Mouse (Mus musculus) limb, embryonic 15.5 days (tissue): Measurements from ENCODE around the gene Egfem1. TPM values are rescaled to one million over a fixed set of nuclear protein-coding genes. Genes with fewer than 3 reads are reported as not detected.

Experiments used
- ATAC-seq: fragments of 200-750 bp; cut with Nextera tagmentation; 2 replicates; pipeline ENCODE4 v1.8.0; 2017; ENCODE audit warnings: low read depth, moderate TSS enrichment; ENCODE audit not compliant: insufficient number of reproducible peaks, low FRiP score, low TSS enrichment
- H3K27ac ChIP-seq: fragments of 300-500 bp; sonication (generic); 2 replicates; pipeline ENCODE4 v1.5.1; 2015; ENCODE audit warnings: moderate library complexity, mild to moderate bottlenecking, inconsistent platforms
- H3K27me3 ChIP-seq: fragments of 300-500 bp; sonication (generic); 2 replicates; pipeline ENCODE4 v1.6.1; 2015; ENCODE audit warnings: inconsistent platforms
- H3K36me3 ChIP-seq: fragments of 300-500 bp; sonication (generic); 2 replicates; pipeline ENCODE4 v1.6.1; 2015; ENCODE audit warnings: inconsistent platforms
- H3K4me1 ChIP-seq: fragments of 300-500 bp; sonication (generic); 2 replicates; pipeline ENCODE4 v1.6.1; 2015; ENCODE audit warnings: inconsistent platforms
- H3K4me2 ChIP-seq: fragments of 300-500 bp; sonication (generic); 2 replicates; pipeline ENCODE4 v1.6.1; 2015; ENCODE audit warnings: mild to moderate bottlenecking, inconsistent platforms
- H3K4me3 ChIP-seq: fragments of 300-500 bp; sonication (generic); 2 replicates; pipeline ENCODE4 v1.5.1; 2015; ENCODE audit warnings: mild to moderate bottlenecking, inconsistent platforms
- H3K9ac ChIP-seq: fragments of 300-500 bp; sonication (generic); 2 replicates; pipeline ENCODE4 v1.6.1; 2015; ENCODE audit warnings: inconsistent platforms
- H3K9me3 ChIP-seq: fragments of 300-500 bp; sonication (generic); 2 replicates; pipeline ENCODE4 v1.6.1; 2016; ENCODE audit warnings: inconsistent platforms
- WGBS: fragments of 180-500 bp; shearing (Covaris S2); methylation state at CpG from one replicate; pipeline ENCODE4 v1.1.7; 2015; 5-methylcytosine and 5-hydroxymethylcytosine counted together
- polyA plus RNA-seq: library from polyadenylated mRNA; unstranded; fragments of >200 nt; fragmentation: Nextera tagmentation; extraction: Ambion mirVana; gene quantifications from 2 replicates; pipeline ENCODE4 v1.2.1, GENCODE M21; 2015

Egfem1 gene
- polyA plus RNA-seq, 1 experiment from 2014 or later = 6.1 TPM

GRCm38 (mm10) chr3:29539902-29540301 lies 458.1 kb downstream of the Egfem1 start:
- Histone ChIP-seq H3K4me2 (no peak overlapping the region), H3K27ac (no peak overlapping the region), H3K9me3 (no peaks in the 10 kb centered on the region), H3K9ac (no peak overlapping the region), H3K4me3 (no peak overlapping the region), H3K4me1 (no peaks in the 10 kb centered on the region), H3K27me3 (no peaks in the 10 kb centered on the region), H3K36me3 (no peaks in the 10 kb centered on the region)
- no peak for ATAC-seq
- WGBS = 41% methylated on average over 1 of the region's 1 CpGs

GRCm38 (mm10) chr3:29541477-29542079 lies 459.8 kb downstream of the Egfem1 start:
- 29% methylated on average over 1 of the region's 1 CpGs for WGBS
- H3K4me1 ChIP-seq = no peaks in the 10 kb centered on the region
- H3K36me3 ChIP-seq = no peaks in the 10 kb centered on the region
- H3K27me3 ChIP-seq = no peaks in the 10 kb centered on the region
- ATAC-seq = no peak
- no peak overlapping the region for H3K9ac ChIP-seq
- H3K4me3 ChIP-seq = no peak overlapping the region
- H3K27ac ChIP-seq = no peak overlapping the region
- H3K4me2 ChIP-seq = no peak overlapping the region
- no peaks in the 10 kb centered on the region for H3K9me3 ChIP-seq

- Histone ChIP-seq H3K27me3 (no peaks in the 10 kb centered on the region), H3K9me3 (no peaks in the 10 kb centered on the region), H3K36me3 (no peaks in the 10 kb centered on the region), H3K27ac (no peak overlapping the region), H3K4me2 (no peak overlapping the region), H3K9ac (no peak overlapping the region), H3K4me3 (no peak overlapping the region), H3K4me1 (no peaks in the 10 kb centered on the region)
- 45% methylated on average over 1 of the region's 1 CpGs for WGBS
- no peak for ATAC-seq
Measured at GRCm38 (mm10) chr3:29544056-29544455, 462.2 kb downstream of the Egfem1 start.

- Histone ChIP-seq H3K27ac (no peak overlapping the region), H3K4me1 (no peaks in the 10 kb centered on the region), H3K36me3 (no peaks in the 10 kb centered on the region), H3K4me3 (no peak overlapping the region), H3K4me2 (no peak overlapping the region), H3K9ac (no peak overlapping the region), H3K27me3 (no peaks in the 10 kb centered on the region), H3K9me3 (no peaks in the 10 kb centered on the region)
- no peak for ATAC-seq
- WGBS = 85% methylated on average over 1 of the region's 1 CpGs
Measured at GRCm38 (mm10) chr3:29563171-29563570, 481.3 kb downstream of the Egfem1 start.

- Histone ChIP-seq H3K27ac (no peak overlapping the region), H3K4me3 (no peak overlapping the region), H3K9ac (no peak overlapping the region), H3K4me2 (no peak overlapping the region), H3K9me3 (no peaks in the 10 kb centered on the region), H3K36me3 (no peaks in the 10 kb centered on the region), H3K27me3 (no peaks in the 10 kb centered on the region), H3K4me1 (no peaks in the 10 kb centered on the region)
- WGBS = 58% methylated on average over 5 of the region's 5 CpGs
- no peak for ATAC-seq
Measured at GRCm38 (mm10) chr3:29578055-29578860, 496.4 kb downstream of the Egfem1 start.

- Histone ChIP-seq H3K4me1 (no peaks in the 10 kb centered on the region), H3K4me2 (no peak overlapping the region), H3K36me3 (no peaks in the 10 kb centered on the region), H3K9ac (no peak overlapping the region), H3K4me3 (no peak overlapping the region), H3K27me3 (no peaks in the 10 kb centered on the region), H3K27ac (no peak overlapping the region), H3K9me3 (no peaks in the 10 kb centered on the region)
- 59% methylated on average over 8 of the region's 8 CpGs for WGBS
- ATAC-seq = no peak
Measured at GRCm38 (mm10) chr3:29582749-29583148, 500.9 kb downstream of the Egfem1 start.

- Histone ChIP-seq H3K4me2 (no peak overlapping the region), H3K9ac (no peak overlapping the region), H3K27ac (no peak overlapping the region), H3K4me1 (no peaks in the 10 kb centered on the region), H3K36me3 (no peaks in the 10 kb centered on the region), H3K27me3 (no peaks in the 10 kb centered on the region), H3K9me3 (no peaks in the 10 kb centered on the region), H3K4me3 (no peak overlapping the region)
- ATAC-seq = no peak
- WGBS = 57% methylated on average over 7 of the region's 7 CpGs
Measured at GRCm38 (mm10) chr3:29602140-29602539, 520.3 kb downstream of the Egfem1 start.

- no peak overlapping the region for H3K9ac ChIP-seq
- H3K4me3 ChIP-seq = no peak overlapping the region
- no peaks in the 10 kb centered on the region for H3K4me1 ChIP-seq
- 34% methylated on average over 3 of the region's 3 CpGs for WGBS
- ATAC-seq = no peak
- no peak overlapping the region for H3K4me2 ChIP-seq
- no peak overlapping the region for H3K27ac ChIP-seq
- H3K9me3 ChIP-seq = no peaks in the 10 kb centered on the region
- no peaks in the 10 kb centered on the region for H3K27me3 ChIP-seq
- no peaks in the 10 kb centered on the region for H3K36me3 ChIP-seq
Measured at GRCm38 (mm10) chr3:29608713-29609112, 526.9 kb downstream of the Egfem1 start.

GRCm38 (mm10) chr3:29609174-29609573 lies 527.4 kb downstream of the Egfem1 start:
- no peaks in the 10 kb centered on the region for H3K4me1 ChIP-seq
- H3K4me3 ChIP-seq = no peak overlapping the region
- no peak for ATAC-seq
- no peak overlapping the region for H3K27ac ChIP-seq
- no peaks in the 10 kb centered on the region for H3K9me3 ChIP-seq
- no peaks in the 10 kb centered on the region for H3K36me3 ChIP-seq
- no peak overlapping the region for H3K9ac ChIP-seq
- 74% methylated on average over 2 of the region's 2 CpGs for WGBS
- H3K27me3 ChIP-seq = no peaks in the 10 kb centered on the region
- no peak overlapping the region for H3K4me2 ChIP-seq

- H3K4me1 ChIP-seq = no peaks in the 10 kb centered on the region
- H3K4me3 ChIP-seq = no peak overlapping the region
- H3K27ac ChIP-seq = no peak overlapping the region
- 79% methylated on average over 1 of the region's 1 CpGs for WGBS
- H3K4me2 ChIP-seq = no peak overlapping the region
- no peaks in the 10 kb centered on the region for H3K9me3 ChIP-seq
- H3K9ac ChIP-seq = no peak overlapping the region
- ATAC-seq = no peak
- H3K36me3 ChIP-seq = no peaks in the 10 kb centered on the region
- H3K27me3 ChIP-seq = no peaks in the 10 kb centered on the region
Measured at GRCm38 (mm10) chr3:29619586-29619985, 537.8 kb downstream of the Egfem1 start.

- no peak overlapping the region for H3K9ac ChIP-seq
- H3K4me2 ChIP-seq = no peak overlapping the region
- H3K4me1 ChIP-seq = no peaks in the 10 kb centered on the region
- no peak overlapping the region for H3K27ac ChIP-seq
- ATAC-seq = no peak
- H3K9me3 ChIP-seq = no peaks in the 10 kb centered on the region
- H3K27me3 ChIP-seq = no peaks in the 10 kb centered on the region
- 63% methylated on average over 2 of the region's 2 CpGs for WGBS
- H3K4me3 ChIP-seq = no peak overlapping the region
- H3K36me3 ChIP-seq = no peaks in the 10 kb centered on the region
Measured at GRCm38 (mm10) chr3:29639819-29640218, 558.0 kb downstream of the Egfem1 start.

- Histone ChIP-seq H3K4me2 (no peak overlapping the region), H3K4me1 (no peaks in the 10 kb centered on the region), H3K9ac (no peak overlapping the region), H3K27me3 (no peaks in the 10 kb centered on the region), H3K9me3 (no peaks in the 10 kb centered on the region), H3K36me3 (no peaks in the 10 kb centered on the region), H3K27ac (no peak overlapping the region), H3K4me3 (no peak overlapping the region)
- ATAC-seq = no peak
- WGBS = 61% methylated on average over 2 of the region's 2 CpGs
Measured at GRCm38 (mm10) chr3:29666796-29667195, 585.0 kb downstream of the Egfem1 start.
